Mouse (Mus musculus) heart, embryonic 15.5 days (tissue): ENCODE results near the gene Cldn8. TPM values are rescaled to one million over a fixed set of nuclear protein-coding genes. Genes with fewer than 3 reads are reported as not detected.

Source experiments
- ATAC-seq: fragments of 200-750 bp; cut with Nextera tagmentation; replicated peaks from 2 replicates; pipeline ENCODE4 v1.8.0; 2017; ENCODE audit warnings: low read depth, moderate TSS enrichment; ENCODE audit not compliant: insufficient number of reproducible peaks, insufficient read depth, low FRiP score
- H3K27ac ChIP-seq: fragments of 300-500 bp; sonication (generic); 2 replicates; pipeline ENCODE4 v1.5.1; 2015; ENCODE audit warnings: mild to moderate bottlenecking, inconsistent platforms
- H3K27me3 ChIP-seq: fragments of 300-500 bp; sonication (generic); 2 replicates; pipeline ENCODE4 v1.6.1; 2015; ENCODE audit warnings: inconsistent platforms
- H3K36me3 ChIP-seq: fragments of 300-500 bp; sonication (generic); 2 replicates; pipeline ENCODE4 v1.6.1; 2015; ENCODE audit warnings: mild to moderate bottlenecking, inconsistent platforms
- H3K4me1 ChIP-seq: fragments of 300-500 bp; sonication (generic); replicated peaks from 2 replicates; pipeline ENCODE4 v1.6.1; 2015; ENCODE audit warnings: inconsistent platforms
- H3K4me2 ChIP-seq: fragments of 300-500 bp; sonication (generic); 2 replicates; pipeline ENCODE4 v1.6.1; 2015; ENCODE audit warnings: inconsistent platforms, mild to moderate bottlenecking, moderate library complexity
- H3K4me3 ChIP-seq: fragments of 300-500 bp; sonication (generic); 2 replicates; pipeline ENCODE4 v1.5.1; 2015; ENCODE audit warnings: mild to moderate bottlenecking, inconsistent platforms
- H3K9ac ChIP-seq: fragments of 300-500 bp; sonication (generic); 2 replicates; pipeline ENCODE4 v1.6.1; 2015; ENCODE audit warnings: mild to moderate bottlenecking, inconsistent platforms
- H3K9me3 ChIP-seq: fragments of 300-500 bp; sonication (generic); replicated peaks from 2 replicates; pipeline ENCODE4 v1.6.1; 2016; ENCODE audit warnings: inconsistent platforms
- WGBS: fragments of 180-500 bp; shearing (Covaris S2); methylation state at CpG from one replicate; pipeline ENCODE4 v1.1.7; 2015; ENCODE audit warnings: mixed read lengths; 5-methylcytosine and 5-hydroxymethylcytosine counted together
- polyA plus RNA-seq: library from polyadenylated mRNA; unstranded; fragments of >200 nt; fragmentation: Nextera tagmentation; extraction: Ambion mirVana; gene quantifications from 2 replicates; pipeline ENCODE4 v1.2.1, GENCODE M21; 2015

Cldn8 gene
- 0.28 and 1.2 TPM in 2 replicates for polyA plus RNA-seq

DNA sequence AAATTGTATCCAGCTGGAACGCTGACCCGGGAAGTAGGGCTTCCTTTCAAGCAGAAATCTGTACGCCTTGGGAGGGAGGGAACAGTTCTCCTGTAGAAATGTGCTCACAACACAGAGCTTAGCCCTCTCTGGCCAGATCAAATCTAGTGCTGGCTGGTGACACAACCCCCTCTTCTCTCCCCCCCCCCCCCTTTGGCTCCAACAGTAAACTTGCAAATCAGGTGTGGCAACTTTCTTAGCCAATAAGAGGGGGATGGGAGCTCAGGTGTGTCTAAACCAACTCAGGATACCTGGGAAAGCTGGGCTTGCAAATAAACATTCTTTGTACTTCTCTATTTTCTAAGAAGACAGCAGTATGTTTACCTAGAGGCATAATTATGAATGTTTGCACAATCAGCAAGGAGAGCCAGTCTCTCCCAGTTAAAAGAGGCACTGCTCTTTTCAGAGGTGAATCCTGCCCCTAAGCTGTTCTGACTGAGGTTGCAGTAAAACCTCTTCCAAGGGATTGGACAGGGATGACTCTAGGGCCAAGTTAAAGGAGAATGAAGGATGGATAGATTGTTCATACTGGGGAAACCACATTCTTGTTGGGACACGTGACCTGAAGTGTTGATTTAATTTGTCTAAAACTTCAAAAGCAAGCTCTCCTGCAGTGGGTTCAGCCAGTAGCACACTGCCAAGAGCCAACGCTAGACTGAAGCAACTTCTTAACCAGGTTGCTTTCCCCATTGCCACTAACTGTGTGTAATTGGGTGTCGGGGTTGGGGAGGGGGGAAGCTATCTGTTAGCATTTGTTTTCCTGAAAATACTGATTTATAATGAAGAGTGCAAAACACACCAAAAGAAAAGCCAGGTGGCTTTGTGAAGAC is at the start of gene Cldn8:
TSS of gene Cldn8 (minus strand) at position 139 of the 869 bp plus-strand sequence.
- WGBS = 70% methylated on average over 6 of the region's 6 CpGs
- no peaks in the 10 kb centered on the region for H3K9me3 ChIP-seq
- H3K4me1 ChIP-seq = no peaks in the 10 kb centered on the region
- H3K27ac ChIP-seq = no peak within 1 kb of the TSS
- ATAC-seq = no peak
- H3K27me3 ChIP-seq = no peaks in the 10 kb centered on the region
- no peak within 1 kb of the TSS for H3K4me2 ChIP-seq
- no peak within 1 kb of the TSS for H3K9ac ChIP-seq
- no peaks in the 10 kb centered on the region for H3K36me3 ChIP-seq
- H3K4me3 ChIP-seq = no peak within 1 kb of the TSS

DNA sequence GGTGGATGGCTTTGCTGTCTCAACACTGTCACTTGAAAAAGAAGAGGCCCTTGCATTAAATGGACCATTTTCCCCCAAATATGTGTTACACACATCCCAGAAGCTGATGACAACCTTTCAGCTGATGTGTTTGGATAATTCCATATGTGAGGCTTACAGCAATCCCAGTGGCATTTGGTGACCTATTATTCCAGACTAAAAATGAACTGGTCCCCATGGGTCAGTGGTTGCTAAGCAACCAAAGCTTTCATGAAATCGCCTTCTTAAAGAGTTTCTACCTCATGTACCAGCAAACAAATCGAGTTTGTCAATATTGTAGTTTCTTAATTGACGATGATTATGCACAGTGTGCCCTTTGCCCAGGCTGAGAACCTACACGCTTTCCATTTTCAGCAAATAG is 49.7 kb upstream of the Cldn8 start:
- no peak overlapping the region for H3K27ac ChIP-seq
- no peaks in the 10 kb centered on the region for H3K9me3 ChIP-seq
- H3K4me3 ChIP-seq = no peak overlapping the region
- no peak overlapping the region for H3K4me2 ChIP-seq
- no peaks in the 10 kb centered on the region for H3K27me3 ChIP-seq
- H3K4me1 ChIP-seq = no peaks in the 10 kb centered on the region
- 78% methylated on average over 4 of the region's 4 CpGs for WGBS
- no peaks in the 10 kb centered on the region for H3K36me3 ChIP-seq
- ATAC-seq = no peak
- no peak overlapping the region for H3K9ac ChIP-seq

DNA sequence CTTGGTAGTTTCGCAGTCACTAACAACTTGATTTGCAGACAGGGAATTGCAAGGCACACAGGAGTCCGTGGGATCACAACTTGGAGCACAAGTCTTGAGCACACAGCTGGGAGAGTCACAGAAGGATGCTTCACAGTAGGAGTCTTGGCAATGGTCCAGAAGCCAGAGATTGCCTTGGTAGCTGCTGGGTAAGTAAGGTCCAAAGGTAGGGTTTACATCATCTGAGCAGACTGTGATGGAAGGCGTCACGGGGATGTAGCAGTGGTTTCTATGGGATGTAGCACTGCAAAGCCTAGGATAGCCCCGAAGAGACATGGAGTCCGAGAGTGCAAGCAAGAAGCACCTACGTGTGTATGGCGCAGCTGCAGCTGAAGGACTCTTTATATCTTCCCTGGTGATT is 48.9 kb upstream of the Cldn8 start, which contains the start of gene Krtap24-1:
TSS of gene Krtap24-1 (minus strand) at position 358 of the 400 bp plus-strand sequence.
- Histone ChIP-seq H3K4me1 (no peaks in the 10 kb centered on the region), H3K9ac (no peak within 1 kb of the TSS), H3K27me3 (no peaks in the 10 kb centered on the region), H3K9me3 (no peaks in the 10 kb centered on the region), H3K27ac (no peak within 1 kb of the TSS), H3K4me3 (no peak within 1 kb of the TSS), H3K4me2 (no peak within 1 kb of the TSS), H3K36me3 (no peaks in the 10 kb centered on the region)
- 87% methylated on average over 8 of the region's 8 CpGs for WGBS
- ATAC-seq = no peak

DNA sequence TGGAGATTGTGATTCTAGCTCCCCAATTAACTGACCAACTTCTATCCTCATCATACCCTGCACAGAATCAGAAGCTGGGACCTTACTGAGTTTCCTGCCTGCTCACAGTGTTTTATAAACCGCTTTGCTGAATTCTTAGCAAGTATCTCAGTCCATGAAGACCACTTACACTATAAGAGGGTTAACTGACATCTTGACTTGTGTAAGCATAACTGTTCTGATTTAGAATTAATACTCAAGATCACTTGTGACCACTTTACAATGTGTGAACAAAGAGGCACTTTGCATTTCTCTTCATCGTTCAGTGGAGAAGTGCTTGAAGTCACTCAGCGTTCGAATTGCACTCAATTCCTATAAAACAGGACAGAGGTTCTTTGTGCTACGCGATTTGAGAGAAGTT is 41.6 kb upstream of the Cldn8 start:
- H3K9me3 ChIP-seq = no peaks in the 10 kb centered on the region
- no peak for ATAC-seq
- no peak overlapping the region for H3K4me3 ChIP-seq
- no peak overlapping the region for H3K4me2 ChIP-seq
- H3K36me3 ChIP-seq = no peaks in the 10 kb centered on the region
- H3K27ac ChIP-seq = no peak overlapping the region
- no peak overlapping the region for H3K9ac ChIP-seq
- H3K27me3 ChIP-seq = no peaks in the 10 kb centered on the region
- WGBS = 81% methylated on average over 6 of the region's 6 CpGs
- H3K4me1 ChIP-seq = no peaks in the 10 kb centered on the region

DNA sequence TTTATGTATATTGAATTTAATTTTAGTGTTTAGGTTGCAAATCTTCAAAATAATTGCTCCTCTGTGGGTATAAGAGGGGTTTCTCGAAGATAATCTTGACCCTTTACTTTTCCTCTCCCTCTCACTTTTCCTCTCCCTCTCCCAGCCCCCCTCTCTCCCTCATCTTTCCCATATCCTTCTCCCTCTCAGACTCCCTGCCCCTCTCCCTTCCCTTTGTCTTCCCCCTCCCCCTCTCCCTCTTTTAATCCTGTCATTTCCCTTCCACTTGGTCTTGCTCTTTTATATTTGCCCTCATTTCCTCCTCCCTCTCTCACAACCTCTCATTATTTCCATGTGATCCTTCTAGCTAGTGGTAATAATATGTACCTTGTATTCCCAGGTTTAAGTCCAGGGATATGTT is 39.5 kb upstream of the Cldn8 start:
- Histone ChIP-seq H3K9me3 (no peaks in the 10 kb centered on the region), H3K4me3 (no peak overlapping the region), H3K4me2 (no peak overlapping the region), H3K27me3 (no peaks in the 10 kb centered on the region), H3K4me1 (no peaks in the 10 kb centered on the region), H3K9ac (no peak overlapping the region), H3K36me3 (no peaks in the 10 kb centered on the region), H3K27ac (no peak overlapping the region)
- ATAC-seq = no peak
- WGBS = 50% methylated on average over 1 of the region's 1 CpGs

DNA sequence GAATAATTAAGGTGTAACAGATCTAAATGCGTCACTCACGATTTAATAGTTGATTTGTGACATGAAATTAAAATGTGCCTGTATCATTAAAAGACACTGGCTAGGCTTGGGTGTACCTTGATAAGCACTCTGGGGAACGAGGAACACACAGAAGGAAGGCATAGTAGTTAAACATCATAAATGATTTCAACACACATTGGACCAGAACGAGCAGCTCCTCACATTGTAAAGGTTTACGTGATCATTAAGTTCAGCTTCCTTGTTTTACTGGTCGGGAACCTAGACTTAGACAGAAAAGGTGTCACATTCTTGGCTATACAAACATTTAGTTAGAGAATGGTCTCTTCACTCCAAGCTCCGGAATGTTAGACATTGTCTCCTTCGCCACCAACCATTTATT is 37.3 kb upstream of the Cldn8 start:
- 78% methylated on average over 8 of the region's 8 CpGs for WGBS
- Histone ChIP-seq H3K4me2 (no peak overlapping the region), H3K9ac (no peak overlapping the region), H3K9me3 (no peaks in the 10 kb centered on the region), H3K36me3 (no peaks in the 10 kb centered on the region), H3K27ac (no peak overlapping the region), H3K27me3 (no peaks in the 10 kb centered on the region), H3K4me1 (no peaks in the 10 kb centered on the region), H3K4me3 (no peak overlapping the region)
- ATAC-seq = no peak

DNA sequence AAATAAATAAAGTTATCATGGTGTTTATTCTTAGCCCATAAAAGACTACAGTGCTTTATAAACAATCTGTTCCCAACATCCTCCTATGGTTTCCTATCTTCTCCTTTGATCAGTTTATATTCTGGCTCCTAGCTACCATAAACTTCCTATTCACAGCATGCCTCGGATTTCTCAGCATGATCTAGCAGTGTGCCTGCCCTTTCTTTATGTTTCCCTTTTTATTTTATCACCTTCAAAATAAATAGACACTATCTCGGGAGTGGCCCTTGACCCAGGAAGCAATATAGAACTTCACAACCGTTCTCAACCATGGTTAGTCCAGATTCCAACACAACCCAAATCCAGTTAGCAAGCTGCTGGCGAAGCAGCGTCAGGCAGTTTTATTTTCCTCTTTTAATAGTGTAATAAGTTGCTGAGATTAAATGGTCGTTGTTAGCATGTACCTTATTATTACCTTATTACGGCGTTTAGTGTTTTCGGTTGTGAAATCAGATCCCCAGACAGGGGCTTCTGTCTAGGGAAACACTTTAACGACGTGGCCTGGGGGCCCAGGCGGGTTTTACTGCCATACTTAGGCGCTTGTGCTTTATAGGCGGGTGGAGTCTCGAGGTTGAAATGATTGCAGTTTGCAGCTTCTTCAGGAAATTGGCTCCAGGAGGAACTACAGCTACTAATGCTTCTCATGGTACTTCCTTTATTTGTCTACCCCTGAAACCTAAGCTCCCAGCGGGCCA is 36.7 kb upstream of the Cldn8 start:
- no peak for ATAC-seq
- 61% methylated on average over 16 of the region's 16 CpGs for WGBS
- H3K36me3 ChIP-seq = no peaks in the 10 kb centered on the region
- H3K27ac ChIP-seq = no peak overlapping the region
- H3K4me3 ChIP-seq = no peak overlapping the region
- no peaks in the 10 kb centered on the region for H3K27me3 ChIP-seq
- H3K9ac ChIP-seq = no peak overlapping the region
- H3K4me1 ChIP-seq = no peaks in the 10 kb centered on the region
- H3K4me2 ChIP-seq = no peak overlapping the region
- H3K9me3 ChIP-seq = no peaks in the 10 kb centered on the region

DNA sequence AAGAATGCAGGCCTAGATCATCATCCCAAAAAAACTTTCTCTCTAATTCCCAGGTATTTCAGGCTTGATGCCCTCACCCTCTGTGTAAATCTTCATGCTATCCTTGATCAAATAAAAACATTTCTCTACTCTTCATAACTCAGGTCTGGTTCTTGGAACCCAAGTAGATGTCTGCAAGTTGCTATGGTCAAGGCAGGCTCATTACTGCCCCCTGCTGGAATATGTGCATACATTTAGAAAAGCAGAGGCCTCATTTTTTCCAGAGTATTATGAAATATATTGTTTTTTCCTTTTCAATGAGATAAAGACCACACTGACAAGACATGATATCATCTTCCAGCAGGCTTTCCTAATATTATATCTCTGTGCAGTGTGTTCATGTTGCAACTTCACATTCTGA is 29.8 kb upstream of the Cldn8 start:
- Histone ChIP-seq H3K4me1 (no peaks in the 10 kb centered on the region), H3K27me3 (no peaks in the 10 kb centered on the region), H3K4me3 (no peak overlapping the region), H3K9me3 (no peaks in the 10 kb centered on the region), H3K27ac (no peak overlapping the region), H3K36me3 (no peaks in the 10 kb centered on the region), H3K4me2 (no peak overlapping the region), H3K9ac (no peak overlapping the region)
- no peak for ATAC-seq

DNA sequence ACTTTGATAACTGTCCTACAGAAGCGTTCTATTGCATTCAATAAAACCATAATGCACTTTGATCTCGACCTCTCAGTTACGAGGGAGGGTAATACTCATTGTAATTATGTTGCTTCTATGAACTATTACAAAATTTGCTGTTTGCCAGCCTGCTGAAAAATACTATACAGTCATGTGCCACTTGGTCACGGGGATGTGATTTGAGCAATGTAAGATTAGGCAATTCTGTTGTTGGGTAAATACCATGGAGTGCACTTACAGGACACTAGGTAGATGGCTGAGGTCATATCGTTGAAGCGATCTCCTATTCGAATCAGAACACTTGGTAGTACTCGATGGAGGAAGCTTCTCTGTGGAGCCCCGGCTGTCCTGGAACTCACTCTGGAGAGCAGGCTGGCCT is 20.4 kb upstream of the Cldn8 start:
- H3K27ac ChIP-seq = no peak overlapping the region
- H3K4me1 ChIP-seq = no peaks in the 10 kb centered on the region
- no peak overlapping the region for H3K9ac ChIP-seq
- H3K36me3 ChIP-seq = no peaks in the 10 kb centered on the region
- no peak for ATAC-seq
- H3K4me3 ChIP-seq = no peak overlapping the region
- H3K4me2 ChIP-seq = no peak overlapping the region
- 84% methylated on average over 9 of the region's 9 CpGs for WGBS
- no peaks in the 10 kb centered on the region for H3K9me3 ChIP-seq
- no peaks in the 10 kb centered on the region for H3K27me3 ChIP-seq

DNA sequence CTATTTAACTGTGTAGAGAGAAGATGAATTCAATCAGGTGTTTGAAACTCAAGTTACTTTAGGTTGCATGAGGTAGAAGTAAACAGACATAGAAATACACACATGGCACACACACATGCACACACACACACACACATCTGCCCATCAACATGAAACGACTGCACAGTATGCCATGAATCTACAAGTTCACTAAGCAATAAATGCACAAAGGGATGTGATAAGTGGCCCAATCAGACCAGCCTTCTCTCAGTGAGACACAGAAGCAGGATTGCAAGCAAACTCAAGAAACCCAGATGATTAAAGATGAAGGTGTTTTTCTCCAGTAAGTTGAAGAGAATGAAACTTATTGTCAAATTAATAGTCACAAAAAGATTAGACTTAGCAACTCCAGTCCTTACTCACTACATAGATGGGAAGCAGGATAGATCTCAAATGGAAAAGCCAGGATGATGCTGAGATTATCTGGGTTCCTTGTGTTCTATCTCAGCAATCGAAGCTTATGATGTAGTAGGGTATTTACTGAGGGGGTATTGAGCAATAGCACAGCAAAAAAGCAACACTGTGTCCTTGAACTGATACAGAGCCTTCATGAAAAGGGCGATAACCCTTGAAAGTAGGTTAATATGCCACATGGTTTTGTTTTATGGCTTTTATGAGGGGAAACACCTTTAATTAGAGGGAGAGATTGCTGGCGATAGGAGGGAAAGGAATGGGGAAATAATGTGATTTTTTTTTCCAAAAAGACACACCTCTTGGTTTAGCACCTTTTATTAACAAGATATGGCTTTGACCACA is 13.1 kb upstream of the Cldn8 start:
- WGBS = 68% methylated on average over 4 of the region's 4 CpGs
- no peaks in the 10 kb centered on the region for H3K4me1 ChIP-seq

DNA sequence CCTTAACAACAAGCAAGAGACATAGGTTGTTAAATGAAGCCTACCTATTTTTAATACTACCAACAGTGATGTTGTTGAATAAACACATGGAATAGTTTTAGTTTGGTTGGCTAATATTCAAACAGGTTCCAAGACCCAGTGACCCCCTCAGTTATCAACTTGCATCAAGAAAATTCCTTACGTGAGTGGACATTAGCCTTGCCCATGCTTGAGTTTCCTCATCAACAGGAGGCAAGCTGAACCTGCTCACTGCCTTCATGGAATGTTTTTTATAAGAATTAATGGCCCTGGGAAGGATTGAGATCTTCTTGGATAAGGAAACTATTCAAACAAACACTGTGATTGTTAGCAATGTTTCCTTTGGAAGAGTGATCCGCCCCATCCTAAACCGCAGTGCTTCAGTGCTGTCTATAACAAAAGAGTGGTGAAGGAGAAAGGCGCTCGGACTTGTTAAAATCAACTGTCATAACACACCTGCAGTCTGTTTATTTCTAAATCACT is 10.0 kb upstream of the Cldn8 start:
- H3K4me1 ChIP-seq = no peaks in the 10 kb centered on the region
- no peaks in the 10 kb centered on the region for H3K27me3 ChIP-seq
- no peaks in the 10 kb centered on the region for H3K36me3 ChIP-seq
- H3K4me2 ChIP-seq = no peak overlapping the region
- no peaks in the 10 kb centered on the region for H3K9me3 ChIP-seq
- H3K4me3 ChIP-seq = no peak overlapping the region
- H3K27ac ChIP-seq = no peak overlapping the region
- no peak overlapping the region for H3K9ac ChIP-seq
- WGBS = 75% methylated on average over 5 of the region's 5 CpGs
- ATAC-seq = no peak

More for the DNA sequence above, 13.1 kb upstream of the Cldn8 start:
- Histone ChIP-seq H3K9ac (no peak overlapping the region), H3K4me2 (no peak overlapping the region), H3K4me3 (no peak overlapping the region), H3K36me3 (no peaks in the 10 kb centered on the region), H3K27me3 (no peaks in the 10 kb centered on the region), H3K27ac (no peak overlapping the region), H3K9me3 (no peaks in the 10 kb centered on the region)
- no peak for ATAC-seq
